Mouse (Mus musculus) intestine, embryonic 16.5 days (tissue): ENCODE data around the gene BC017158. TPM values are rescaled to one million over a fixed set of nuclear protein-coding genes. Genes with fewer than 3 reads are reported as not detected.

Experiments used
- ATAC-seq: fragments of 200-750 bp; cut with Nextera tagmentation; 2 replicates; pipeline ENCODE4 v1.8.0; 2017; ENCODE audit warnings: moderate TSS enrichment, moderate library complexity
- H3K27ac ChIP-seq: fragments of 300-500 bp; sonication (generic); 2 replicates; pipeline ENCODE4 v1.5.1; 2014; ENCODE audit warnings: mild to moderate bottlenecking, low read length
- H3K27me3 ChIP-seq: fragments of 300-500 bp; sonication (generic); replicated peaks from 2 replicates; pipeline ENCODE4 v1.6.1; 2014; ENCODE audit warnings: low read length, control low read depth, mixed read lengths; ENCODE audit not compliant: control insufficient read depth, insufficient read depth
- H3K36me3 ChIP-seq: fragments of 300-500 bp; sonication (generic); 2 replicates; pipeline ENCODE4 v1.6.1; 2014; ENCODE audit warnings: low read length, control low read depth; ENCODE audit not compliant: control insufficient read depth, insufficient read depth
- H3K4me1 ChIP-seq: fragments of 300-500 bp; sonication (generic); 2 replicates; pipeline ENCODE4 v1.6.1; 2014; ENCODE audit warnings: low read length, control low read depth, mixed read lengths; ENCODE audit not compliant: control insufficient read depth, insufficient read depth
- H3K4me2 ChIP-seq: fragments of 300-500 bp; sonication (generic); 2 replicates; pipeline ENCODE4 v1.6.1; 2014; ENCODE audit warnings: low read depth, low read length, control low read depth
- H3K4me3 ChIP-seq: fragments of 300-500 bp; sonication (generic); 2 replicates; pipeline ENCODE4 v1.5.1; 2014; ENCODE audit warnings: mild to moderate bottlenecking, low read length
- H3K9ac ChIP-seq: fragments of 300-500 bp; sonication (generic); 2 replicates; pipeline ENCODE4 v1.6.1; 2014; ENCODE audit warnings: low read depth, low read length
- H3K9me3 ChIP-seq: fragments of 300-500 bp; sonication (generic); 2 replicates; pipeline ENCODE4 v1.6.1; 2016; ENCODE audit warnings: low read length, control low read depth; ENCODE audit not compliant: control insufficient read depth
- WGBS: fragments of 180-500 bp; shearing (Covaris S2); extraction: QIAGEN DNeasy Blood & Tissue Kit; methylation state at CpG from one replicate; pipeline ENCODE4 v1.1.7; 2014; 5-methylcytosine and 5-hydroxymethylcytosine counted together
- polyA plus RNA-seq: library from polyadenylated mRNA; unstranded; fragments of >200 nt; fragmentation: Nextera tagmentation; extraction: Ambion mirVana; gene quantifications from 2 replicates; pipeline ENCODE4 v1.2.1, GENCODE M21; 2015

BC017158 gene
- polyA plus RNA-seq, 1 experiment from 2014 or later = 49.6 TPM

- WGBS = 88% methylated on average over 11 of the region's 11 CpGs
- ATAC-seq = no peak
- no peak overlapping the region for H3K9ac ChIP-seq
- no peaks in the 10 kb centered on the region for H3K9me3 ChIP-seq
- H3K36me3 ChIP-seq = peaks cover 3% of the 10 kb centered on the region; the same call in 1 of the 2 replicates
- H3K27ac ChIP-seq = no peak overlapping the region
- no peaks in the 10 kb centered on the region for H3K27me3 ChIP-seq
- H3K4me1 ChIP-seq = peaks cover 13% of the 10 kb centered on the region; the same call in 1 of the 2 replicates
- no peak overlapping the region for H3K4me3 ChIP-seq
- H3K4me2 ChIP-seq = no peak overlapping the region
These were observed 16.2 kb downstream of the BC017158 start for GRCm38 (mm10) chr7:128281765-128282164.

DNA sequence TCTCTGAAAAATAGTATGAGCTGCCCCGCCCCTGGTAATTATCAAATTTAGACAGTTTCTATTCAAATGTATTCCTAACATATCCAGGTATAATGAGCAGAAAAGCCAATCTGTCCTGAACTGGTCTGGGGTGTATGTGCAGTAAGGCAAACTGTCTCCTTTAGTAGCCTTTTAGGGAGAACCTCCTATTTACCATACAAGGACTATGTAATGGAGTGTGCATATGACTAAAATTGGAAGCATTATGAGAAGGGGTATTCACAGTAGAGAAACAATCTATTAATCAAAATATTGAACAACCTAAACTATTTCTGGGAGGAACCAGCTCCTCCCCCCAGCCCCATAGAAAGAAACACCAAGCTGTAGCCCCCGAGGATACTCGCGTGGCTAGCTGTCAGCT is 18.2 kb downstream of the BC017158 start:
- peaks cover 13% of the 10 kb centered on the region; the same call in 1 of the 2 replicates for H3K4me1 ChIP-seq
- WGBS = 81% methylated on average over 4 of the region's 4 CpGs
- no peak overlapping the region for H3K9ac ChIP-seq
- H3K27ac ChIP-seq = no peak overlapping the region
- no peaks in the 10 kb centered on the region for H3K27me3 ChIP-seq
- no peak overlapping the region for H3K4me3 ChIP-seq
- peak; percentile 55 for ATAC-seq
- H3K9me3 ChIP-seq = no peaks in the 10 kb centered on the region
- no peak overlapping the region for H3K4me2 ChIP-seq
- peaks cover 12% of the 10 kb centered on the region for H3K36me3 ChIP-seq

DNA sequence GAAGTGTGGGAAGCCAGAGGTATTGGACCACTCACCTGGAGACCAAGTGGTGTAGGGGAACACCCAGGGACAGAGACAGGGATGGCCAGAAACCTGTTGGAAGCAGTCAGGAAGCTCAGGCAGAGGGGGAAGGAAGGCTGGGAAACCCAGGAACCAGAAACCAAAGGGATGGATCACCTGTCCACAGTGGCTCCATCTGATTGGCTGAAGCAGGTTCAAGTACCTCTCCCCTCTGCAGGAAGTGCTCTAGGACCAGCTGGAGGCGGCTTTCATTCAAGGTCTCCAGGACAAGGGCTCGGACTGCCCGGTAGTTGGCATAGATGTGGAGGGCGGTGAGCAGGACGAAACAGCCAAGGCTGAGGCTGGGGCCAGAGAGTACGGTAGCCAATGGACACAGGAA is 21.9 kb downstream of the BC017158 start:
- H3K9ac ChIP-seq = no peak overlapping the region
- H3K4me3 ChIP-seq = no peak overlapping the region
- no peak for ATAC-seq
- no peak overlapping the region for H3K4me2 ChIP-seq
- 91% methylated on average over 6 of the region's 6 CpGs for WGBS
- H3K27ac ChIP-seq = no peak overlapping the region
- H3K9me3 ChIP-seq = no peaks in the 10 kb centered on the region
- H3K27me3 ChIP-seq = no peaks in the 10 kb centered on the region
- H3K4me1 ChIP-seq = 0 out of 2 replicates have a peak, but pooled peaks cover 2% of the 10 kb centered on the region
- peaks cover 29% of the 10 kb centered on the region for H3K36me3 ChIP-seq

GRCm38 (mm10) chr7:128271496-128271895 is 26.5 kb downstream of the BC017158 start:
- Histone ChIP-seq H3K4me2 (no peak overlapping the region), H3K27ac (no peak overlapping the region), H3K4me3 (no peak overlapping the region), H3K36me3 (peaks cover 29% of the 10 kb centered on the region), H3K27me3 (no peaks in the 10 kb centered on the region), H3K4me1 (peaks cover 5% of the 10 kb centered on the region; the same call in 1 of the 2 replicates), H3K9ac (no peak overlapping the region), H3K9me3 (no peaks in the 10 kb centered on the region)
- no peak for ATAC-seq
- 91% methylated on average over 9 of the region's 9 CpGs for WGBS

DNA sequence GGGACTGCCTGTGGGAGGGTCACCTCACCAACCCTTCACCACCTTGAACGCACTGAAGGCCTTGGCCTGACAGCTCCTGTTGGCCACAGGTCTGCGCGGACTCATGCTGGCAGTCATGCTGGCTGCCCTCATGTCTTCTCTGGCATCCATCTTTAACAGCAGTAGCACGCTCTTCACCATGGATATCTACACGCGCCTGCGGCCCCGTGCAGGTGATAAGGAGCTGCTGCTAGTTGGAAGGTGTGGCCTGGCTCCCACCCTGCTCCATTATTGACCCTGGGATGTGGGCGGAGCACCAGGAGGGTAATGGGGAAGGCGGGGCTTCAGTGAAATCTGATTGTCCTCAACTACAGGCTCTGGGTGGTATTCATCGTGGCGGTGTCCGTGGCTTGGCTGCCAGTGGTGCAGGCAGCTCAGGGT is 27.5 kb downstream of the BC017158 start:
- peaks cover 24% of the 10 kb centered on the region; the same call in 1 of the 2 replicates for H3K36me3 ChIP-seq
- H3K27ac ChIP-seq = no peak overlapping the region
- peak; percentile 95 for ATAC-seq
- no peaks in the 10 kb centered on the region for H3K9me3 ChIP-seq
- H3K4me1 ChIP-seq = peaks cover 5% of the 10 kb centered on the region; the same call in 1 of the 2 replicates
- H3K4me3 ChIP-seq = no peak overlapping the region
- no peak overlapping the region for H3K9ac ChIP-seq
- no peak overlapping the region for H3K4me2 ChIP-seq
- 47% methylated on average over 13 of the region's 13 CpGs for WGBS
- H3K27me3 ChIP-seq = no peaks in the 10 kb centered on the region

GRCm38 (mm10) chr7:128267813-128268212 is 30.2 kb downstream of the BC017158 start:
- no peak overlapping the region for H3K27ac ChIP-seq
- no peak for ATAC-seq

DNA sequence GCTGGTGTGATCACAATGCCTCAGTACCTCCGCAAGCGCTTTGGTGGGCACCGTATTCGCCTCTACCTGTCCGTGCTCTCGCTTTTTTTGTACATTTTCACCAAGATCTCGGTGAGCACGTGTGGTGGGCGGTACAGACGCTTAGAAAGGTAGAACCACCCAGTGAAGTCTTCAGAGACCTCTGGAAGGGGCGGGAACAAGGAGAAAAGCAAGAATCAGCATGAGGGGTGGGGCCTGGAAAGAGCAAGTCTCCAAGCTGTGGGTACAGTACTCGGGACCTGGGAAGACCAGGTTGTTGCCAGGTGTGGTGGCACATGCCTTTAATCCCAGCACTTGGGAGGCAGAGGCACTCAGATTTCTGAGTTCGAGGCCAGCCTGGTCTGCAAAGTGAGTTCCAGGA is 30.6 kb downstream of the BC017158 start:
- H3K9ac ChIP-seq = no peak overlapping the region
- H3K27me3 ChIP-seq = no peaks in the 10 kb centered on the region
- no peaks in the 10 kb centered on the region for H3K9me3 ChIP-seq
- H3K4me3 ChIP-seq = no peak overlapping the region
- H3K27ac ChIP-seq = no peak overlapping the region
- no peak overlapping the region for H3K4me2 ChIP-seq
- WGBS = 69% methylated on average over 13 of the region's 13 CpGs
- ATAC-seq = no peak
- peaks cover 9% of the 10 kb centered on the region; the same call in 1 of the 2 replicates for H3K36me3 ChIP-seq
- H3K4me1 ChIP-seq = peaks cover 5% of the 10 kb centered on the region; the same call in 1 of the 2 replicates

More at GRCm38 (mm10) chr7:128267813-128268212, 30.2 kb downstream of the BC017158 start:
- Histone ChIP-seq H3K27me3 (no peaks in the 10 kb centered on the region), H3K4me3 (no peak overlapping the region), H3K36me3 (peaks cover 10% of the 10 kb centered on the region; the same call in 1 of the 2 replicates), H3K9me3 (no peaks in the 10 kb centered on the region), H3K4me1 (peaks cover 5% of the 10 kb centered on the region; the same call in 1 of the 2 replicates), H3K4me2 (no peak overlapping the region), H3K9ac (no peak overlapping the region)
- WGBS = 76% methylated on average over 7 of the region's 7 CpGs

DNA sequence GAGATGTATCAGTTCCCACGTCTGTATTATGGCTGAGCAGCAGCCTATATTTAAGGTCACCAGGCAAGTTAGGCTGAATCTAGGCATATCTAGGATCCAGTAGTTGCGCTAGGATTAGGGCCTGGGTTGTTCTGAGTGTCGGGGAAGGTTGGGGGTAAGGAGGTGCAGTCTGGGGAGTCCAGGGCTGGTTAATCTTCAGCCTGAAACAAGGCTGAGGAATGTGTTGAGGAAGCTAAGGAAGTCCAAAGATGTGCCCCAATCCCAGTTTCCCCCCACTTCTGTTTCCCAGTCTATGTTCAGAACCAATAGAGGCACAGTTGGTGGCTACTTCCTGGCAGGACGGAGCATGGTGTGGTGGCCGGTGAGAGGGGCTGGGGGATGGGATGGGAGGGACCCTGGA is 31.9 kb downstream of the BC017158 start:
- 74% methylated on average over 5 of the region's 5 CpGs for WGBS
- Histone ChIP-seq H3K9ac (no peak overlapping the region), H3K36me3 (no peaks in the 10 kb centered on the region), H3K27ac (no peak overlapping the region), H3K27me3 (no peaks in the 10 kb centered on the region), H3K4me3 (no peak overlapping the region), H3K9me3 (no peaks in the 10 kb centered on the region), H3K4me2 (no peak overlapping the region), H3K4me1 (peaks cover 5% of the 10 kb centered on the region; the same call in 1 of the 2 replicates)
- no peak for ATAC-seq

DNA sequence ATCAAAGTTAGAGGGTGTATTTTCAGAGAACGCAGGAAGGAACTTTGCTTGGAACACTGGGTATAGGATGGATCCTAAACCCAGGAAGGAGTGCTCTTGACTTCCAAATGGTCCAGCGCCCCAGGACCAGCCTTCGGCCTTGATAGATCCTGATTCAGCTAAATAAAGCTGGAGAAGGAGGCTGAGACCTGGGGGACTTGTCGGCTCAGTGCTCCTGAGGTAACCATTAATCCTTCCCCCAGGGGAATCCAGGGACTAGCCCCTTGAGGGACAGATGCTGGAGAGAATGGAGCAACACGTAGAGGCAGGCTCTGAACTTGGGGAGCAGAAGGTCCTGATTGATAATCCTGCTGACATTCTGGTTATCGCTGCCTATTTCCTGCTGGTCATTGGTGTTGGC is 32.6 kb downstream of the BC017158 start, which contains the start of gene Slc5a2:
TSS of gene Slc5a2 (plus strand) at position 247 of the 400 bp plus-strand sequence.
- no peak for ATAC-seq
- no peaks in the 10 kb centered on the region for H3K36me3 ChIP-seq
- no peak within 1 kb of the TSS for H3K27ac ChIP-seq
- H3K4me3 ChIP-seq = no peak within 1 kb of the TSS
- no peak within 1 kb of the TSS for H3K9ac ChIP-seq
- peaks cover 2% of the 10 kb centered on the region; the same call in 1 of the 2 replicates for H3K4me1 ChIP-seq
- no peaks in the 10 kb centered on the region for H3K27me3 ChIP-seq
- WGBS = 81% methylated on average over 6 of the region's 6 CpGs
- no peaks in the 10 kb centered on the region for H3K9me3 ChIP-seq
- H3K4me2 ChIP-seq = no peak within 1 kb of the TSS
